Mouse (Mus musculus) forebrain, embryonic 12.5 days (tissue): Measurements from ENCODE around the gene Cops7b. TPM values are rescaled to one million over a fixed set of nuclear protein-coding genes. Genes with fewer than 3 reads are reported as not detected.

Experiments
- ATAC-seq: fragments of 200-750 bp; cut with Nextera tagmentation; 2 replicates; pipeline ENCODE4 v1.8.0; 2017; ENCODE audit warnings: moderate TSS enrichment; ENCODE audit not compliant: low FRiP score
- H3K27ac ChIP-seq: fragments of 300-500 bp; sonication (generic); 2 replicates; pipeline ENCODE4 v1.5.1; 2016; ENCODE audit warnings: mild to moderate bottlenecking
- H3K27me3 ChIP-seq: fragments of 300-500 bp; sonication (generic); 2 replicates; pipeline ENCODE4 v1.6.1; 2016; ENCODE audit warnings: mild to moderate bottlenecking
- H3K36me3 ChIP-seq: fragments of 300-500 bp; sonication (generic); replicated peaks from 2 replicates; pipeline ENCODE4 v1.6.1; 2016; ENCODE audit warnings: mild to moderate bottlenecking
- H3K4me1 ChIP-seq: fragments of 300-500 bp; sonication (generic); 2 replicates; pipeline ENCODE4 v1.6.1; 2016
- H3K4me2 ChIP-seq: fragments of 300-500 bp; sonication (generic); 2 replicates; pipeline ENCODE4 v1.6.1; 2016; ENCODE audit warnings: mild to moderate bottlenecking, moderate library complexity
- H3K4me3 ChIP-seq: fragments of 300-500 bp; sonication (generic); replicated peaks from 2 replicates; pipeline ENCODE4 v1.5.1; 2016; ENCODE audit warnings: mild to moderate bottlenecking
- H3K9ac ChIP-seq: fragments of 300-500 bp; sonication (generic); 2 replicates; pipeline ENCODE4 v1.6.1; 2016; ENCODE audit warnings: mild to moderate bottlenecking
- H3K9me3 ChIP-seq: fragments of 300-500 bp; sonication (generic); 2 replicates; pipeline ENCODE4 v1.6.1; 2016
- WGBS: fragments of 180-500 bp; shearing (Covaris S2); methylation state at CpG from one replicate; pipeline ENCODE4 v1.1.7; 2016; 5-methylcytosine and 5-hydroxymethylcytosine counted together
- polyA plus RNA-seq: library from polyadenylated mRNA; unstranded; fragments of >200 nt; fragmentation: Nextera tagmentation; extraction: Ambion mirVana; gene quantifications from 2 replicates; pipeline ENCODE4 v1.2.1, GENCODE M21; 2016

Gene Cops7b
- polyA plus RNA-seq, 1 experiment from 2014 or later, result 59.9 TPM

- Histone ChIP-seq H3K9ac (no peak overlapping the region), H3K4me3 (no peak overlapping the region), H3K9me3 (no peaks in the 10 kb centered on the region), H3K36me3 (peaks cover 17% of the 10 kb centered on the region), H3K27ac (no peak overlapping the region), H3K27me3 (no peaks in the 10 kb centered on the region), H3K4me1 (no peaks in the 10 kb centered on the region), H3K4me2 (no peak overlapping the region)
- no peak for ATAC-seq
- WGBS, result 77% methylated on average over 1 of the region's 1 CpGs
Measured at GRCm38 (mm10) chr1:86612081-86612480, 29.4 kb downstream of the Cops7b start.

GRCm38 (mm10) chr1:86614269-86614668 lies 31.6 kb downstream of the Cops7b start:
- no peak for ATAC-seq
- no peak overlapping the region for H3K27ac ChIP-seq
- H3K4me1 ChIP-seq, result no peaks in the 10 kb centered on the region
- H3K4me3 ChIP-seq, result no peak overlapping the region
- H3K4me2 ChIP-seq, result no peak overlapping the region
- 0 out of 2 replicates have a peak, but pooled peaks cover 3% of the 10 kb centered on the region for H3K36me3 ChIP-seq
- H3K27me3 ChIP-seq, result no peaks in the 10 kb centered on the region
- H3K9me3 ChIP-seq, result no peaks in the 10 kb centered on the region
- no peak overlapping the region for H3K9ac ChIP-seq

GRCm38 (mm10) chr1:86618454-86619125 lies 35.9 kb downstream of the Cops7b start:
- WGBS, result 62% methylated on average over 10 of the region's 10 CpGs
- Histone ChIP-seq H3K27ac (no peak overlapping the region), H3K9ac (no peak overlapping the region), H3K27me3 (no peaks in the 10 kb centered on the region), H3K9me3 (no peaks in the 10 kb centered on the region), H3K4me1 (no peaks in the 10 kb centered on the region), H3K4me3 (no peak overlapping the region), H3K36me3 (no peaks in the 10 kb centered on the region), H3K4me2 (no peak overlapping the region)
- no peak for ATAC-seq

GRCm38 (mm10) chr1:86622296-86622695 lies 39.6 kb downstream of the Cops7b start:
- Histone ChIP-seq H3K4me1 (no peaks in the 10 kb centered on the region), H3K9me3 (no peaks in the 10 kb centered on the region), H3K4me3 (no peak overlapping the region), H3K9ac (no peak overlapping the region), H3K4me2 (no peak overlapping the region), H3K27me3 (no peaks in the 10 kb centered on the region), H3K36me3 (no peaks in the 10 kb centered on the region), H3K27ac (0 out of 2 replicates have a peak overlapping the region, but pooled peaks have one; percentile 5)
- WGBS, result 69% methylated on average over 2 of the region's 2 CpGs
- no peak for ATAC-seq

GRCm38 (mm10) chr1:86623001-86624000 lies 40.6 kb downstream of the Cops7b start:
- WGBS, result 81% methylated on average over 16 of the region's 16 CpGs
- H3K36me3 ChIP-seq, result no peaks in the 10 kb centered on the region
- ATAC-seq, result no peak

GRCm38 (mm10) chr1:86628270-86628669 lies 45.6 kb downstream of the Cops7b start:
- Histone ChIP-seq H3K9ac (no peak overlapping the region), H3K27me3 (no peaks in the 10 kb centered on the region), H3K4me3 (no peak overlapping the region), H3K27ac (no peak overlapping the region), H3K4me1 (no peaks in the 10 kb centered on the region), H3K9me3 (no peaks in the 10 kb centered on the region), H3K4me2 (no peak overlapping the region), H3K36me3 (no peaks in the 10 kb centered on the region)
- no peak for ATAC-seq
- 83% methylated on average over 3 of the region's 3 CpGs for WGBS

More at GRCm38 (mm10) chr1:86623001-86624000, 40.6 kb downstream of the Cops7b start:
- H3K27ac ChIP-seq, result no peak overlapping the region
- H3K9me3 ChIP-seq, result no peaks in the 10 kb centered on the region
- H3K4me1 ChIP-seq, result no peaks in the 10 kb centered on the region
- no peak overlapping the region for H3K4me2 ChIP-seq
- no peak overlapping the region for H3K4me3 ChIP-seq
- no peak overlapping the region for H3K9ac ChIP-seq
- H3K27me3 ChIP-seq, result no peaks in the 10 kb centered on the region

GRCm38 (mm10) chr1:86629936-86630335 lies 47.2 kb downstream of the Cops7b start:
- ATAC-seq, result no peak
- Histone ChIP-seq H3K9ac (no peak overlapping the region), H3K9me3 (no peaks in the 10 kb centered on the region), H3K36me3 (no peaks in the 10 kb centered on the region), H3K4me3 (no peak overlapping the region), H3K27ac (no peak overlapping the region), H3K4me2 (no peak overlapping the region), H3K4me1 (peaks cover 7% of the 10 kb centered on the region), H3K27me3 (no peaks in the 10 kb centered on the region)
- 59% methylated on average over 4 of the region's 4 CpGs for WGBS

GRCm38 (mm10) chr1:86630527-86630926 lies 47.8 kb downstream of the Cops7b start:
- no peak for ATAC-seq
- no peaks in the 10 kb centered on the region for H3K27me3 ChIP-seq
- no peak overlapping the region for H3K9ac ChIP-seq
- WGBS, result 86% methylated on average over 4 of the region's 4 CpGs
- no peaks in the 10 kb centered on the region for H3K36me3 ChIP-seq
- no peak overlapping the region for H3K4me3 ChIP-seq
- peaks cover 7% of the 10 kb centered on the region for H3K4me1 ChIP-seq
- H3K27ac ChIP-seq, result no peak overlapping the region
- H3K9me3 ChIP-seq, result no peaks in the 10 kb centered on the region
- no peak overlapping the region for H3K4me2 ChIP-seq

GRCm38 (mm10) chr1:86632732-86633380 lies 50.2 kb downstream of the Cops7b start:
- peaks cover 7% of the 10 kb centered on the region for H3K4me1 ChIP-seq
- H3K4me2 ChIP-seq, result no peak overlapping the region
- no peaks in the 10 kb centered on the region for H3K9me3 ChIP-seq
- H3K27me3 ChIP-seq, result no peaks in the 10 kb centered on the region
- no peak overlapping the region for H3K4me3 ChIP-seq
- 76% methylated on average over 6 of the region's 6 CpGs for WGBS
- no peak for ATAC-seq
- H3K27ac ChIP-seq, result no peak overlapping the region
- no peak overlapping the region for H3K9ac ChIP-seq
- no peaks in the 10 kb centered on the region for H3K36me3 ChIP-seq

GRCm38 (mm10) chr1:86633434-86633833 lies 50.7 kb downstream of the Cops7b start:
- 54% methylated on average over 3 of the region's 3 CpGs for WGBS
- H3K27me3 ChIP-seq, result no peaks in the 10 kb centered on the region
- ATAC-seq, result no peak

GRCm38 (mm10) chr1:86633840-86634750 lies 51.4 kb downstream of the Cops7b start:
- no peak for ATAC-seq
- no peak overlapping the region for H3K4me3 ChIP-seq
- H3K4me1 ChIP-seq, result peaks cover 7% of the 10 kb centered on the region
- H3K27me3 ChIP-seq, result no peaks in the 10 kb centered on the region
- no peak overlapping the region for H3K9ac ChIP-seq
- no peaks in the 10 kb centered on the region for H3K36me3 ChIP-seq
- peak overlapping the region; percentile 14; the same call in 1 of the 2 replicates for H3K27ac ChIP-seq
- no peaks in the 10 kb centered on the region for H3K9me3 ChIP-seq
- peak overlapping the region; percentile 33 for H3K4me2 ChIP-seq
- WGBS, result 44% methylated on average over 7 of the region's 7 CpGs

More at GRCm38 (mm10) chr1:86633434-86633833, 50.7 kb downstream of the Cops7b start:
- Histone ChIP-seq H3K9me3 (no peaks in the 10 kb centered on the region), H3K4me1 (peaks cover 7% of the 10 kb centered on the region), H3K9ac (no peak overlapping the region), H3K4me2 (no peak overlapping the region), H3K4me3 (no peak overlapping the region), H3K36me3 (no peaks in the 10 kb centered on the region), H3K27ac (no peak overlapping the region)
